Mouse (Mus musculus): ENCODE measurements around the gene Cdkal1. TPM values are rescaled to one million over a fixed set of nuclear protein-coding genes. Genes with fewer than 3 reads are reported as not detected.

Gene Cdkal1
- total RNA-seq, 2 experiments from 2014 or later, result 20.9 to 22.0 TPM

DNA sequence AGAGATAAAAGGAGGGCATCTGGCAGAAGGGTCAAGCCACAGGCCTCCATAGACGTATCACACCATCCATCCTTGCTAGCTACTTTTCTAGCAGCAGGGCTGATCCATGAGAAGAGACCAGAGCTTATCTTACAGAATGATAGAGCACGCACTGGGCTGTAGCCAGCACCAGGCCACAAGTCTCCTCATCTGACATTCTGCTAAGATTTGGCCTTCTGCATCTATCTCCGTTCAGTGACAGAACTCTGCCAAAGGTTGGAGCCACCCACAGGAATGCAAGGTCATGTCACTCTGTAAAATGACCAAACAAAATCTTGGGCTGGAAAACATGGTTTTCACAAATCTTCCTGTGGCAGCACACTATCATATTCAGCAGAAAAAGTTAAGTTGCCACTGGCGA is 493.6 kb downstream of the Cdkal1 start:
- DNase-seq (ENCODE audit: low spot score in 2 of 2), result peak in 1 of 2 experiments; percentile 31

DNA sequence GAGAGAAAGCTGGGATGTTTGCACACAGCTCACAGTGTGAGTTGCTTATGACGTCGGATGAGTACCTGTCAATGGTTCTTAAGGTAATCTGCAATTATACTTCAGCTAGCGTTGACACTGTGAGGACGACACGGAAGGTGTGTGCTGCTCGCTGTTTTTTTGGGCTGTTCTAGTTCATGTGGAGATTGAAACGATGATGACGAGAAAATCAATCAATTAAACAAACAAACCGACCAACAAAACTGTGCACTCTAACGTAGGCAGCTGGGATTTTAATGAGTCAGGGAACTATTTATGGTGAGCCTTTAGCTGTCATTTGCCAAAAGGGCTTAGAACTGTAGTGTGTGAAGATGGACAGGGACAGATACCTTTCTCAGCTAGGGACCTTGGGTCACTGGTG is 494.6 kb downstream of the Cdkal1 start:
- DNase-seq (ENCODE audit: low spot score in 2 of 2), result no peak

DNA sequence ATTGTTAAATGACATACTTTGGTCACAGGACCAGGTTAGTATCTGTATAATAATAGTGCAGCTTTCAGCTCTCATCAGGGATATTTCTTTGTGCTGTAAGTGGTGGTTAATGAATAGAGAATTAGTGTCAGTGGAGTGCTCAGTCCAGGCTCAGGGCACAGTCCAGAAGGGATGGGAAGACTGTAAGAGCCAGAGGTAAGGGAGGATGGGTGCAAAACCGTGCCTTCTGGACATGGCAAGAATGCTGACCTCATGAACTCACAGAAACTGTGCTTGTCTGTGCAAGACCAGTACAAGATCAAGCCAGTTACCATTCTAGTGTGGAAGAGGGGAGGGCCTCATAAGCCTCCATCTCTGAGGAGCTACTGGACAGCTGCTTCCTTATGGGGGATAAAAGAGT is 496.1 kb downstream of the Cdkal1 start:
- DNase-seq (ENCODE audit: low spot score in 2 of 2), result no peak

DNA sequence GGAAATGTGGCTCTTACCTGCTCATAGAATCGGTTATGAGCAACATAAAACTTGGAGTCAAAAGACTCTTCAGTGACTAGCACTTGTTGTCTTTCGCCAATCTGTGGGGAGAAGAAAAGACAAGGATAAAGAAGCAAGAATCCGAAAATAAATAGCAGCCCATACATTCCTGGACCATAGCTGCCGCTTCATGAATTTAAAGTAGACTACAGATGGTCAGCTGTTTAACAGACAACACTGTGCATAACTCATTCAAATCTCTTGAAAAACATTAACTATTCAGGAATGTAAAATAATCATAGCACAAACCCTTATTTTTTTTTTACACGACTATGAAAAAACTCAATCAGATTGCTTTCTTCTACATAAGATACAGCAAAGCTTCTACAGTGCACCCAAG is 498.0 kb downstream of the Cdkal1 start:
- DNase-seq (ENCODE audit: low spot score in 2 of 2), result no peak

DNA sequence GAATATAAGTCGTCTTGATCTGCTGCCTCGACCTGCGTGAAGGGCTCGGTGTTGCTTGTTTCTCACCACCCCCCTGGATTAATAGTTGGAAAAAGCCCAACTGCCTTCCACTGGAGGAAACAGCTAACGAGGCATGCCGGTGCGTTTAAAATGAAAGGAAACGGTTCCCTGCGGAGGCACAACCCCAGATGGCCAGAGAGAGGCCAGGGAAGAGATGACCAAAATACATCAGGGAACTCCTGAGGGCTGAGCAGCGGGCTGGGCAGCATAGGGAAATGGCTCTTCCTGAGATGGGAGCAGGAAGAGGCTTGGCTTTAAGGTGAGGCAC is 499.4 kb downstream of the Cdkal1 start:
- no peak for DNase-seq (ENCODE audit: low spot score in 2 of 2)

DNA sequence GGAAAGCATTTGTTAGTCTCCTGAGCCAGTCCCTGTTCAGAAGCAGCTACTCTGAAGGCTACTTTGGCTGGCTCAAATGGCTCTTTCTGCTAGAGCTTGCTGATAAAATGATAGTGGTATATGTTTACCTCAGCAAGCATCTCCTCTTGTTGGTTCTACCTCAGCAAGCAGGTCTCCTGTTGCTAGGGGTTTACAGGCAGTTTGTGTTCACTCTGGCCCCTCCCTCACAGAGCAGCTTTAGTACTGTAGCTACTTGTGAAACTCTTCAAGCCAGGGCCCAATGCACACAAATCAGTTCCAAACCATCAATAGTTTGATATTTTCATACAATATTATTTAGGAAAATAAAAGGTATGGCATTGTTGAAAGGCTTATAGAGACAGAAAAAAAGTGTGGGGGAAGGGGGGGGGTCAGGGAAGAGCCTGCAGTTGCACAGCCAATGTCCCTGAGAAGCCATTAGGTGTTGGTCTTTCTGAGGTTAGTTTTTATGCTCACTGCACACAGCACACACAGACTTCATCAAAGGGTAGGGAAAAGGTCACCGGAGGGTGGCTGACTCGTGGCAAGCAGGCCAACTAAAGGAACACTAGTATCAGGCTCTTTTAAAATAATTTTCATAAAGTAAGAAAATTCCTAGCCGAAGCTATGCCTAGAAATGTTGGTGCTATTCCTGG is 499.9 kb downstream of the Cdkal1 start:
- DNase-seq (ENCODE audit: low spot score in 2 of 2), result no peak

GRCm38 (mm10) chr13:29354943-29355342 is 500.5 kb downstream of the Cdkal1 start:
- DNase-seq (ENCODE audit: low spot score in 2 of 2), result no peak

DNA sequence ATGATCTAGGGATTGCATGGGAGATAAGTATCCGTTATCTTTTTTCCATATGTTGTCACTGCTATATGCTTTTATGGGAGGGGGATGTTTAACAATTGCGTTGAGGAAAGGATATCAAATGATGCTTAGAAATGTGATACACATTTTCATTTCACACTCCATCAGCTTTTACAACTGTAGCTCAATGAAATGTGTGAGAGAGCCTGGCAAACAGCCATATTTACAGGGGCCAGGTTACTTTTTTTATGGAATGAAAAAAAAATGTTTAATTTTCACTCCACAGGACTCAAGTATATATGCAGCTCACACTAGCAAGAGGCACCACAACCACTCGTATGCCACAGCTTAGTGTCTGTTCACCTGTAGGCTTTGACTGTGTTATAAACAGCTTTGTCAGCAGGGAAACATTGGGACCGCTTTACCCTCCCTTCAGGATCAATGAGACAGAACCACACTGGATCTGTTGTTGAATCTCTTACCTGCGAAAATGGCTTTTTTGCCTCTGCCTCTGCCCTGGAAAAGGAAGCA is 501.5 kb downstream of the Cdkal1 start:
- DNase-seq (ENCODE audit: low spot score in 2 of 2), result no peak

DNA sequence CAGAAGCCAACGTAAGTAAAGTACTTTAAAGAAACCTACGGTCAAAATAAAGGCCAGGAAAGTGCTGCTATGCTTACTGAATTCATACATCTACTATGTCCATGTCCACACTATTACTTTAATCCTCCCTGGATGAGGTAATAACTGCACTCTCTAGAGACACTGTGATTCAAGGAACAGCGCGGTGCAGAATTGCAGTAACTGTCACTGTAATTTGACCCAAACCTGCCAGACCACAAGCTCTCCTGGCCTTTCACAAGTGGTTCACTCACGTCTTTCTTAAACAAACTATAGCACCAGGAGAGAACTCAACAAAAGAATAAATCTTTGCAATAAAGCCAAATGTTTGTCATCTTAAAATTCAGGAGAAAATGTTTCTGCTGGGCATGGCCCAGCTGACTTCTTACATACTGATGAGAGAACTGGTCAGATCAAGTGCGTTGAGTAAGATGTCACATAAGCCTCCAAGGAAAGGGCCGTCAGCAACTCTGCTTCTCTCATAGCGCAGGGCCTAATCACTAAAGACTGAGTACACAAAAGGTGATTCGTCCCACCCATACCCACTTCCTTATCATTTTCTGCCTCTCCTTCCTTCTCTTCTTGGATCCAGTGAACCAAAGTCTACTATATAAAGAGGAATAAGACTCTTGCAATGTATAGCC is 504.3 kb downstream of the Cdkal1 start:
- no peak for DNase-seq (ENCODE audit: low spot score in 2 of 2)

GRCm38 (mm10) chr13:29350004-29350403 is 505.5 kb downstream of the Cdkal1 start:
- DNase-seq (ENCODE audit: low spot score in 2 of 2), result no peak

DNA sequence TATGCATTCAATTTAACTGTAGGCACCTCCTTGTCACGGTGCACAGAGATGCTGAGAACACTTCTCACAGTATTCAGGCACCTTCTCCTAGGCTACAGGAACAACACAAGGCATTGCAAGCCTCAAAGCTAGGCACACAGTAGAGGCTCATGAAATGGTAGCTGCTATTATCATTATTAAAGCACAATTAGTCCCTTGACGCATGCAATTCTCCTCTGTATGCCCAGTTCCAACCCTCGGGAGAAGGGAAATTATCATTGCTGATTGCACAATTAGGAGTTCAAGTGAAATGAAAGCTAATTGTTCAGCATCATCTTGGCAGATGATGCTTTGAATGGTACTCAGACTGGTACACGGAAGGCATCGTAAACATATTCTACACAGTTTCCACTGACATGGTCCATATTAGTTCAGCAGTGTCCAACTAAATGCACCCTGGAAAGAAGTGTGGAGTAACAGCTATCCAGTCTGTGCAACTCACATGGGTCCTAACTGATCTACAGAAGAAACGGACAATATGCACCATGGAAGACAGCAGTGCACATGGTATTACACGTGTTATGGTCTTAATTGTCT is 506.0 kb downstream of the Cdkal1 start:
- DNase-seq (ENCODE audit: low spot score in 2 of 2), result no peak

DNA sequence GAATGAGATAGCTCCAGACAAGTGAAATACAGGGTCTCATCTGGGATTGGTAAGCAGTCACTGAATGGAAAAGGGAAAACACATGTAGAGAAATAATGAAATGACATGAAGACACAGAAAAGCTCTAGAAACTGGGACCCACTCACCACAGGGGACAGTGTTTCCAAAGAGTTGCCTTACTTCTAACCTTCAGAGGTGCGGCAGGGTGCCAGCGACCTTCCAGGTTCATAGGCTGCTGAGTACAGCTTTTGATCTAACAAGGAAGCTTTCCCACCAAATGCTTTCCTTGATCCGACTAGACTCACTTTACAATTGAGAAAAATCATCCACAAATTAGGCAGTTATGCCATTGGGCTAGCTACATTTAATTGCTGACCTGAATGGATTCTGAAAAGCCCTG is 507.1 kb downstream of the Cdkal1 start:
- DNase-seq (ENCODE audit: low spot score in 2 of 2), result no peak

DNA sequence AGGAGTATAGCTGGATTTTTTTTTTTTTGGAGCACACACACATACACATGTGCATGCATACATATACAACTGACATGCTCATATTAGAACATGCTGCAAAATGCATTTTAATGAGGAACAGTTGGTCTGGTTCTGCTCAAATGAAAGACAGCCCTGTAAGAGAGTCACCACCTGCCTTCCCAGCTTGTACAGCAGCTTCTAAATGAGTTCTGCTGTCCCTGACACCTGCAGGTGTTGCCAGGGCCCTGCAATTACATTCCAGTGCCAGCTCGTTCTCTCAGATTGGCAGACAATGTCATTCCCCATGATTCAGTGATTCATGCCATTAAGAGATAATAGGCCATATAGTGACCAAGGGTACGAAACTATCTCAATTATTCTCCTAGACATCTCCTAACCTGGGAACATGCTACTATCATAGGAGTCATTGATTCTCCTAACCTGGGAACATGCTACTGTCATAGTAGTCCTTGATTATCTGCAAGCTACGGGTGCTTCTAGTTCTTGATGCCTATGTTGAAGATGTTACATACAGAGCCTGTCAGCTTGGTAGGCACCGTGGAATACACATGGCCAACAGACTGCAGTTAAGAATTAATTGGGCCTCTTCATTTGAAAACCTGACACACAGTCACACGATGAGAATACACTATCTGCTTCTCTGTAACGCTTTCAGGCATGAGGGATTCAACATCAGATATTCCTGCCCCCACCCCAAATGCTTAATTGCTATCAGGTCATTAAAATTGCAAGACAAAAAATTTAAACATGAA is 522.6 kb downstream of the Cdkal1 start:
- DNase-seq (ENCODE audit: low spot score in 2 of 2), result no peak

DNA sequence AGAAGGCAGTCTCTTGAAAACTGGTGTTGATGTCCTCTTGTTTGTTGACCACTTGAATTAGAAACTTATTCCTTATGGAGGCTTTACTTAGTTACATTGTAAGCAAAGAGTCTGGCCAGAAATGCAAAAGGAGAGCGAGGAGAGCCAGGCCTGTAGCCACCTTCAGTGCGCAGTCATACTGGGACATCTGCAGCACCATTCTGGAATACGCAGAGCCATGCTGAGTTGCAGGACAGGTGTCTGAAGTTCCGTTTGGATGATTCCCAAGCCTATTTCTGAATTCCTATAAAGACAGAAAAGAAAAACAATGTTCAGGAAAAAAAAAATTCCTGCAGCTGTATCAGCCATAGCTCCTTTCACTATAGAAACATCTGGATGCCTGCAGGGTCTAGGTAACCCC is 529.5 kb downstream of the Cdkal1 start:
- DNase-seq (ENCODE audit: low spot score in 2 of 2), result no peak

- DNase-seq (ENCODE audit: low spot score in 2 of 2), result no peak
Observed at GRCm38 (mm10) chr13:29320421-29320820, 535.1 kb downstream of the Cdkal1 start.

- DNase-seq (ENCODE audit: low spot score in 2 of 2), result no peak
Observed at GRCm38 (mm10) chr13:29317703-29318102, 537.8 kb downstream of the Cdkal1 start.

DNA sequence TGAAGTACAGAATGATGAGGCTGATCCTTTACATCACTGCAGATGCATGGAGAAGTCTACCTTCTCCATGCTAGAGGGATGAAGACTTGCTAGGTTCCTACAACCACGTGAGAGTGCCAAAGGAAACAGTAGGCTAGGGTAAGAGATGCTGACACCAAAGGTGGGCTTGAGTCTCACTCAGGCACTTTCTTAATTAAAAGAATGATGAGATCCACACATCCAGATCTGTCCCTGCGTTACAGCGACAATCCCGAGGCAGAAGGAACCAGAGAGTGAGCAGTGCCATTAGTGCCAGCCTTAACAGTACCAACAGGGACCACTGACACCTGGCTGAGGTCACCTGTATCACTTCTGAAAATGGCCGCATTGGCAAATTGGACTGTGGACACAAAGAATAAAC is 539.2 kb downstream of the Cdkal1 start:
- DNase-seq (ENCODE audit: low spot score in 2 of 2), result no peak

DNA sequence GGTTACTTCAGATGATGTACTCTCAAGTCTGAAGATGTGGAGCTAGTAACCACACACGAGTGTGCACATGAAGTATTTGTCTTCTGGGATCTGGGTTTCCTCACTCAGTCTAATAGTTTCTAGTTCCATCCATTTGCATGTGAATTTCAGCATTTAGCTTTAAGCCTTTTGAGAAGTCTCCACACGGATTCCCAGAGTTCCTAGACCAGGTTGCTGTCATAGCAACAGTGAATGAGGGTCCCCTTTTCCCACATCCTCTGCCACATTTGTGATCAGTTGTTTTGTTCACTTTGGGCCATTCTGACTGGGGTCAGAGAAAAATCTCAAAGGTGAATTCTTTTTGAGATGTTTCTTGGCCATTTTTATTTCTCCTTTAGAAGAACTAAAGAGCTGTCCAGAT is 543.4 kb downstream of the Cdkal1 start:
- no peak for DNase-seq (ENCODE audit: low spot score in 2 of 2)

GRCm38 (mm10) chr13:29307420-29307819 is 548.1 kb downstream of the Cdkal1 start:
- no peak for DNase-seq (ENCODE audit: low spot score in 2 of 2)

DNA sequence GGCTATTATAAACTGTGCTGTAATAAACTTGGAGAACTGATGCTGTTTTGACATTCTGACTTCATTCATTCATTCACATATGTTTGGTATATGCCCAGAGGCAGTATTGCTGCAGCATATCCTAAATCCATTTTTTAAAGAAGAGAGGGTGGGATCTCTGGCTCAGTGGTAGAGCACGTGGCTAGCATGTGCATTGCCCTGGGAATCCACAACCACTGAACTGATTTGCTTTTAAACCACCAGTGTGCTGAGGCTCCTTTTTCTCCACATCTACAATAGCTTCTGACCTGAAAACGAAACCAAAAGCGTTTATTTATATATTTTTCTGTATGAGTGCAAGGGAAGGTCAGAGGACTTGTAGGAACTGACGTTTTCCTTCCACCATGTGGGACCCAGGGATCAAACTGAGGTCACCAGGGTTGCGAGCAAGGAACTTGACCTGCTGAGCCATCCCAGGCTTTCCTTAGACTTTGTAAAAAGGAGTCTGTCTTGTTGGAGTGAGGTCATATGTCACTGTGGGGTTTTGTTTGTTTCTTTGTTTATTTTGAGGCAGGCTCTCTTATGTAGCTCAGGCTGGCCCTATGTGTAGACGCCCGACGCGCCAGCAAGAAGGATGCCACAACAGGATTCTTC is 562.8 kb downstream of the Cdkal1 start:
- DNase-seq (ENCODE audit: low spot score in 2 of 2), result no peak

GRCm38 (mm10) chr13:29290569-29290968 is 564.9 kb downstream of the Cdkal1 start:
- DNase-seq (ENCODE audit: low spot score in 2 of 2), result no peak
